Mouse (Mus musculus): ENCODE data around the gene B3gnt6. TPM values are rescaled to one million over a fixed set of nuclear protein-coding genes. Genes with fewer than 3 reads are reported as not detected.

Gene B3gnt6
- polyA plus RNA-seq, 1 experiment = 0.04 TPM

DNA sequence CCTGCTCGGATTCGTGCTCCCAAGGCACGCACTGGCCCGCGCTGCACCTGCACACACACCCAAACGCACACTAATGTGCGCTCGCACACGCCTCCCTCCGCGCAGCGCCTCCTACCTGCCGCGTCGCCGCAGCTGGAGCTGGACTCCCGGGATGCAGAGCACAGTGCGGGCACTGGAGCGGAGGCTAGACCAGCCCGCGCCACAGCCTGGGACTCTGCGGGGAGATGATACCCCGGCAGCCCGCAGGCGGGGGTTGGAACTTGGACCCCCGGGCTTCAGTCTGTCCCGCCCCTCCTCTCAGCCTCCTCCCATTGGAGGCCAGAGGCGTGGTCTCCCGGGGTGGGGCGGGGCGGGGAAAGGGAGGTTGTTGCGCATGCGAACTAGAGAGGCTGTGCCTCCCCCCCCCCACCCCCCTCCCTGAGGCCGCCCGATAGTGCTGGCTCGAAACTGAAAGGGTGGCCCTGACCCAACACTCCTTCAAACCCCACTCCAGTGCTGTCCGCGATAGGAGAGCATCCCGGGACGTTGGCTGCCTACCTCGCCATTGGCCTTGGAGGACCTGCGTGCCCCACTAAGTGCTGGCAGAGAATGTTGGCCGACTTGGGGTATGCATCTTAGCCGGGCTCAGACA, 21.2 kb downstream of the B3gnt6 start, which contains the start of gene Capn5:
Gene Capn5, minus strand, starts transcription at position 346 of the 631 bp plus-strand sequence.
- H3K27me3 ChIP-seq (ENCODE audit: control insufficient read depth, insufficient read depth, insufficient read length) = no peaks in the 10 kb centered on the region
- TF ChIP-seq MAX (IDR thresholded peaks at IDR 0.05; ENCODE audit: low read depth) (no peak), POLR2A (IDR thresholded peaks at IDR 0.05; ENCODE audit: insufficient read length, low read depth) (peak; percentile 20), TCF12 (IDR thresholded peaks at IDR 0.05; ENCODE audit: insufficient read depth, poor library complexity, severe bottlenecking) (no peak), E2F4 (IDR thresholded peaks at IDR 0.05; ENCODE audit: insufficient read depth) (no peak), TCF3 (IDR thresholded peaks at IDR 0.05; ENCODE audit: insufficient read length, low read depth) (no peak), USF1 (IDR thresholded peaks at IDR 0.05; ENCODE audit: low read depth) (no peak), POLR2AphosphoS2 (IDR thresholded peaks at IDR 0.05; ENCODE audit: insufficient read length, low read depth) (peak; percentile 25), REST (IDR thresholded peaks at IDR 0.05; ENCODE audit: insufficient read depth, insufficient read length) (no peak)
- no peaks in the 10 kb centered on the region for H3K36me3 ChIP-seq (ENCODE audit: control insufficient read depth, insufficient read depth)
- H3K4me3 ChIP-seq = peak within 1 kb of the TSS; percentile 37
- peak within 1 kb of the TSS; percentile 69 for H3ac ChIP-seq (ENCODE audit: control insufficient read depth, insufficient read length)
- peak within 1 kb of the TSS; percentile 67 for H3K4me2 ChIP-seq (ENCODE audit: low read depth)
- no peaks in the 10 kb centered on the region for H3K79me2 ChIP-seq (ENCODE audit: control insufficient read depth, insufficient read depth)

DNA sequence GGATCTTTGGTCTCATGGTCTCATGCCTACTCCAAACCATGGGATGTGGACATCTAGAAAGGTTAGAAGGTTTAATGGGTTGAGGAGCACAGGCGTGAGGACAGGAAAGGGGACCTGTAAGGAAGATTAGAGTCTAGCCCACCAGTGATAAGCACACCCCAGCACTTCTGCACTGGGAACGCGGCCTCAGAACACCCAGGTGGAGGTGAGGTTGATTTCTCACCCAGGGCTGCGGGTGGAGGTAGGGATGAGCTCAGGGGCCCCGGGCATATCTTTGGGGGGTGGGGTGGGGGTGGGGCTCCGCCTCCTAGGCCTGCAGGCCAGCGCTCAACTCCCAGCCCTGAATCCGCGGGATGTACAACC, 21.7 kb downstream of the B3gnt6 start:
- H3K79me2 ChIP-seq (ENCODE audit: control insufficient read depth, insufficient read depth) = no peaks in the 10 kb centered on the region
- TF ChIP-seq POLR2AphosphoS2 (IDR thresholded peaks at IDR 0.05; ENCODE audit: insufficient read length, low read depth) (no peak), E2F4 (IDR thresholded peaks at IDR 0.05; ENCODE audit: insufficient read depth) (no peak), MYOD1 (IDR thresholded peaks at IDR 0.05; ENCODE audit: control insufficient read depth in 1 of 3, insufficient read length in 2 of 3, low read depth in 2 of 3) (no peak), REST (IDR thresholded peaks at IDR 0.05; ENCODE audit: insufficient read depth, insufficient read length) (no peak), CEBPB (IDR thresholded peaks at IDR 0.05; ENCODE audit: insufficient read depth, poor library complexity, severe bottlenecking) (no peak), MAX (IDR thresholded peaks at IDR 0.05; ENCODE audit: low read depth) (no peak), TCF3 (IDR thresholded peaks at IDR 0.05; ENCODE audit: insufficient read length, low read depth) (no peak), POLR2A (IDR thresholded peaks at IDR 0.05; ENCODE audit: insufficient read length, low read depth) (no peak)
- H3K4me3 ChIP-seq = peak overlapping the region; percentile 37
- no peaks in the 10 kb centered on the region for H3K36me3 ChIP-seq (ENCODE audit: control insufficient read depth, insufficient read depth)
- peak overlapping the region; percentile 69 for H3ac ChIP-seq (ENCODE audit: control insufficient read depth, insufficient read length)
- H3K4me2 ChIP-seq (ENCODE audit: low read depth) = peak overlapping the region; percentile 67
- H3K27me3 ChIP-seq (ENCODE audit: control insufficient read depth, insufficient read depth, insufficient read length) = no peaks in the 10 kb centered on the region

DNA sequence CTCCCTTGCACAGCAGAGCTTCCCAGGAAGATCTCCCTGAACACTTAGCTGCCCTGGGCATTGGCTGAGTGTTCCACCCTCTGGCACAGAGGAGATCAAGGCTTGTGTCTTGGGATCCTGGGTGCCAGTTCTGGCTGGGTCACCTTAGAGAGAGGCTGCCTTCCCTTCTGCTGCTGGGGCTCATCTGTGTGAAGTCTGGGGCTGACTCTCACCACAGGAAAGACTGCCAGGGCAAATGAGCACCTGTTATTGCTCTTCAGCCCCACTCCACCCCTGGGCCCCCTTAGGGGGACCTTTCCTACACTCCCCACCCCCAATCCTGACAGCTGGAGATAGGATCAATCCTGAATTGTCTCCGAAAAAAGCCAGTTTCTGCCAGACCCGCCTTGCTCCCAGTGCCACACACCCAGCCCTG, 22.2 kb downstream of the B3gnt6 start:
- H3K27me3 ChIP-seq (ENCODE audit: control insufficient read depth, insufficient read depth, insufficient read length) = no peaks in the 10 kb centered on the region
- H3K36me3 ChIP-seq (ENCODE audit: control insufficient read depth, insufficient read depth) = no peaks in the 10 kb centered on the region
- peak overlapping the region; percentile 37 for H3K4me3 ChIP-seq
- H3ac ChIP-seq (ENCODE audit: control insufficient read depth, insufficient read length) = no peak overlapping the region
- H3K4me2 ChIP-seq (ENCODE audit: low read depth) = peak overlapping the region; percentile 67
- no peaks in the 10 kb centered on the region for H3K79me2 ChIP-seq (ENCODE audit: control insufficient read depth, insufficient read depth)
- TF ChIP-seq MYOD1 (IDR thresholded peaks at IDR 0.05; ENCODE audit: control insufficient read depth in 1 of 3, insufficient read length in 2 of 3, low read depth in 2 of 3) (no peak), MYOG (IDR thresholded peaks at IDR 0.05; ENCODE audit: control insufficient read depth in 1 of 3, insufficient read depth in 1 of 3, insufficient read length in 2 of 3, low read depth in 2 of 3) (no peak), POLR2A (IDR thresholded peaks at IDR 0.05; ENCODE audit: insufficient read length, low read depth) (no peak), USF1 (IDR thresholded peaks at IDR 0.05; ENCODE audit: low read depth) (no peak), REST (IDR thresholded peaks at IDR 0.05; ENCODE audit: insufficient read depth, insufficient read length) (no peak), POLR2AphosphoS2 (IDR thresholded peaks at IDR 0.05; ENCODE audit: insufficient read length, low read depth) (no peak)

DNA sequence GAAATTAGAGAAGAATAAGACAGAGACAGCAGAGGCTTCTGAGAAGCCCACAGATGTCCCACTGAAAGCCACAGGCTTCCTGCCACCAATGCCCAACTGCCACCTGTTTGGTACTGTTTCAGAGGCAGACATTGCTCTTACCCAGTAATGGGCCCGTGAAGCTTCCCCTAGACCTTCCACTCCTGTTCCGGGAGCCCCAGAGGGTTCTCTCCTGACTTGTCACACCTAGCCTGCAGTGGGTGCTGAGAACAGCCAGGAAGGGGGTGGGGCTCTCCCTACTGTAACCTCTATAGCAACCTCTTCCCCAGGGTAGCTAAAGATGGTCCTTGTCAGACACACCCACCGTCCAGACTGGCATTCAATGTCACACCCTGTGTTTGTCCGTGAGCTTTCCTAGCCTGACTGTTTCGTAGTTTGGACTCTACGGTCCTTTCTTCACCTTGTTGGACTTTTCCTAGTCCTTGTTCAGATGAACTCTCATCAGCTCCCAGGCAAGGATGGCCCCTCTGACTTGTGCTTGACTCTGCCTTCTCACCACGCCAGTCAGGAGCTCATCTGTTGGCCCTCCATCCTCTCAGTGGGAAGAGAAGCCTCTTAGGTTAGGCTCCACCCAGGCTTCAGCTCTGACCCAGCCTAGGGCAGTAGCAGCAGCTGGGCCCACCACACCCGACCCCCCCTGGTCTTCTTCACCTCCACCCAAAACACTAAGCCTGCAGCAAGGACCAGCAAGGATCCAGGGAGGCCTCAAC, 22.8 kb downstream of the B3gnt6 start:
- H3ac ChIP-seq (ENCODE audit: control insufficient read depth, insufficient read length) = no peak overlapping the region
- H3K79me2 ChIP-seq (ENCODE audit: control insufficient read depth, insufficient read depth) = no peaks in the 10 kb centered on the region
- TF ChIP-seq MYOD1 (IDR thresholded peaks at IDR 0.05; ENCODE audit: control insufficient read depth in 1 of 3, insufficient read length in 2 of 3, low read depth in 2 of 3) (peak in 1 of 3 experiments; percentile 21), SRF (IDR thresholded peaks at IDR 0.05; ENCODE audit: control insufficient read depth, insufficient read length, low read depth) (no peak)
- no peaks in the 10 kb centered on the region for H3K27me3 ChIP-seq (ENCODE audit: control insufficient read depth, insufficient read depth, insufficient read length)
- H3K4me2 ChIP-seq (ENCODE audit: low read depth) = peak overlapping the region; percentile 67
- no peak overlapping the region for H3K4me3 ChIP-seq
- no peaks in the 10 kb centered on the region for H3K36me3 ChIP-seq (ENCODE audit: control insufficient read depth, insufficient read depth)

DNA sequence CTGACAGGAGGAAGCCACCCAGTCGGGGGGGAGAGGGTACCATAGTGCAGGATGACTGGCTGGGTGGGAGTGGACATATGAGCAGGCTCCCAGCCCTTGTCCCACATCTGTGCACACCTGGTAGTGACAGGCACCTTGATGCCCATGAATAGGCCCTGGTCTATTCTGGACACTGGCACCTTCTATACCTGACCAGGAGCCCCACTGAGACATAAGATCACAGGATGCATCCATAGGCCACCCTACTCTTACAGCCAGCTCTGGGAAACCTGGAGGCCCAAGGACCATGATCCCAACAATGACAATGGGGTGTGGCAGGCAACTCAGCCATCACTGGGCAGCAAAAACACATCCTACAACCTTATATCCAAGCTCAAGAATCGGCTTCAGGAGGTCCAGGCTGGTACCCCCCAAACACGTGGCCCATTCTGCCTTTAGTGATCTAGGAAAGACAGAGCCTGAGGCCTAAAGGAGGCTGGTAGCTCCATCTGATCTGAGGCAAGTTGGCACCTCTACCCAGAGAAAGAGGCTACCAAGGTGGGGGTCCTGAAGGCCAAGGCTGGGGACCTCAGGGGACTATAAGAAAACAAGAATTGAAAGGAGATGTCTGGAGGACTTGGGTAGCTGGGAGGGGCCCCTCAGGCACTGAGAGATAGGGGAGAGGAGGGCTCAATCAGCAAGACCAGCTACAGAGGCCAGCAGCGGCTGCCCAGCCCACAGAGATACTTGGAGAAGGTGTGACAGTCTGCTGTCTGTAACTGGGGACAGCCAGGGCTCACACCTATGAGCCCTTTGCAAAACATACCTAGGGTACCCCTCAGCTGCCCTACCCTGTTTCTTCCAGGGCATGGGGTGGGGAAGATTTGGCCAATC, 24.2 kb downstream of the B3gnt6 start:
- Histone ChIP-seq H3K79me2 (ENCODE audit: control insufficient read depth, insufficient read depth) (no peaks in the 10 kb centered on the region), H3K27me3 (ENCODE audit: control insufficient read depth, insufficient read depth, insufficient read length) (no peaks in the 10 kb centered on the region), H3K36me3 (ENCODE audit: control insufficient read depth, insufficient read depth) (no peaks in the 10 kb centered on the region), H3K4me2 (ENCODE audit: low read depth) (no peak overlapping the region), H3ac (ENCODE audit: control insufficient read depth, insufficient read length) (no peak overlapping the region), H3K4me3 (no peak overlapping the region)
- TF ChIP-seq E2F4 (IDR thresholded peaks at IDR 0.05; ENCODE audit: insufficient read depth) (no peak), USF1 (IDR thresholded peaks at IDR 0.05; ENCODE audit: low read depth) (no peak), POLR2A (IDR thresholded peaks at IDR 0.05; ENCODE audit: insufficient read length, low read depth) (no peak), MAX (IDR thresholded peaks at IDR 0.05; ENCODE audit: low read depth) (no peak), POLR2AphosphoS2 (IDR thresholded peaks at IDR 0.05; ENCODE audit: insufficient read length, low read depth) (no peak), MYOD1 (IDR thresholded peaks at IDR 0.05; ENCODE audit: control insufficient read depth in 1 of 3, insufficient read length in 2 of 3, low read depth in 2 of 3) (no peak), TCF12 (IDR thresholded peaks at IDR 0.05; ENCODE audit: insufficient read depth, poor library complexity, severe bottlenecking) (no peak), SRF (IDR thresholded peaks at IDR 0.05; ENCODE audit: control insufficient read depth, insufficient read length, low read depth) (no peak), TCF3 (IDR thresholded peaks at IDR 0.05; ENCODE audit: insufficient read length, low read depth) (no peak), MYOG (IDR thresholded peaks at IDR 0.05; ENCODE audit: control insufficient read depth in 1 of 3, insufficient read depth in 1 of 3, insufficient read length in 2 of 3, low read depth in 2 of 3) (no peak), REST (IDR thresholded peaks at IDR 0.05; ENCODE audit: insufficient read depth, insufficient read length) (no peak), CEBPB (IDR thresholded peaks at IDR 0.05; ENCODE audit: insufficient read depth, poor library complexity, severe bottlenecking) (no peak)

Measured in myocyte (in vitro differentiated cells).